Mouse (Mus musculus): ENCODE results near the gene Galnt15.
"Not testable (repeated sequence)": the region's sequence is repeated elsewhere in the genome, so short reads cannot be mapped to it uniquely, and the experiment has no call there.

The Galnt15 gene

DNA sequence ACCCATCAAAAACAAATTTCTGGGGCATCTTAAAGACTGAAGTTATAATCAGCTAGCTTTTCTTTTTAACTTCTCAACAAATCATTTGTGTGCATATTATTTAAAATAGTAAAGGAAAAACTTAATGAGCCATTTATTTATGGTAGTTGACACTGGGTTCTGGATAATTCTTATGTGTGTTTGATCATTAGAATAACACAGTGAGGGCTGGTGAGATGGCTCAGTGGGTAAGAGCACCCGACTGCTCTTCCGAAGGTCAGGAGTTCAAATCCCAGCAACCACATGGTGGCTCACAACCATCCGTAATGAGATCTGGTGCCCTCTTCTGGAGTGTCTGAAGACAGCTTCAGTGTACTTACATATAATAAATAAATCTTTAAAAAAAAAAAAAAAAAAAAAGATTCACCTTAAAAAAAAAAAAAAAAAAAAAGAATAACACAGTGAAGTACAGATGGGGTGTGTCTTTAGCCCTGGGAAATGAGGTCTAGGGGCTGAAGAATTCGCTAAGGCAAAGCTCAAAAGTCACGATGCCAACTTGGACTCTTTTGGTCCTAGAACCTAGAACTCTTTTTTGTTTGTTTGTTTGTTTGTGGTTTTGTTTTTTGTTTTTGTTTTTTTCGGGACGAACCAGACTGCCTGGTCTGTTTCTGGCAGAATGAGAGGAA is 58.9 kb downstream of the Galnt15 start:
- DNase-seq (ENCODE audit: low read depth, low spot score): not testable (repeated sequence)

DNA sequence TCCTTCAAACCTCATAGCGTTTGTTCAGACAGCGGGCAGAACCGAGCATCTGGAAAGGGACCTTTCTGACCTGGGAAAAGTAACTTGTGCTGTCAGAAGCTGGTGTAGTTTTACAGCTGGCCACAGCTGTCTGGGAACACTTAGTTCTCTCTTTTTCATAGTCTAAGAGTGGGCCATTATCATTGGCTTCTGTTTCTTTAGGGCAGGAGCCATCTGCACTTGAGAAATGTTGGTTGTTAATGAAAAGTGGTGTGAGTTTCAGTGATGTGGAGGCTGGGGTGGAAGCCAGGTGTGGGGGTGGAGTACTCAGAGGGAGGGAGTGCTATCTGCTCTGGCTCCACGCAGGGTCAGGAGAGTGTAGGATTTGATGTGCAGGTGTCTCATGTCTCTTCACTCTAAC is 62.3 kb downstream of the Galnt15 start:
- no peak for DNase-seq (ENCODE audit: low read depth, low spot score)

DNA sequence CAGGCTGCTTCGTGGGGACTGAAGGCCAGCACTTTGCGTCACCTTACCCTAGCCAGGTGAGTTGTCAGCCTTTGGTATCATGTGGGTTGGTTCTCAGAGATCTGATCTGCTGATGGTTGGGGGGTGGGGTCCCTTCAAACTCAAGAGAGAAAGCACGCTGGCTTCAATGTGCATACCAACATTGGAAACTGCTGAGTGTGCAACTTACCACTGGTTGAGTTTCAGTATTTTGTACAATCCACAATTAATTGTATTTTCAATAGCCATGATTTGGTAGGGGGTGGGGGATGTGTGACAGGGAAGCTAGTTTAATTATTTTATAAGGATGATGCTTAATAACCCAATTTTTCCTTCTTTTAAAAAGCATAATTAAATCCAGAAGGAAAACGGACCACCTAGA is 62.9 kb downstream of the Galnt15 start:
- DNase-seq (ENCODE audit: low read depth, low spot score): no peak

DNA sequence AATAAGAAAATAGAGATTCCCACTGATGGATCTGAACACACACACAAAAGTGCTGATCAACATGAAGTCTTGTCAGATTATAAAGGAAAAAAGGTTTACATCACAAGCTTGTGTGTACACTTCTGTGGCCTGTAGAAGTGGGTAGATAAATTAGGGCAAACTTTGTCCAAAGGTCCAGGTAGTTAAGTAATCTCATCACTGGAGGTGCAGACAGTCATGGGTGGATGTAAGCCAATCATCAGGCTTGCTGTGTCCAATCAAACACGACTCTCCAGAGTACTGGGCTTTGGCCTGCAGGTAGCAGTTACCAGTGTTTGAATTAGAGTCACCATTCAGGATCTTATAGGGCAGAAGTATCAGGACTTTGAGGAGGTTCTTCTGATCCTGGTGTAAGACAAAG is 64.2 kb downstream of the Galnt15 start:
- DNase-seq (ENCODE audit: low read depth, low spot score): no peak

DNA sequence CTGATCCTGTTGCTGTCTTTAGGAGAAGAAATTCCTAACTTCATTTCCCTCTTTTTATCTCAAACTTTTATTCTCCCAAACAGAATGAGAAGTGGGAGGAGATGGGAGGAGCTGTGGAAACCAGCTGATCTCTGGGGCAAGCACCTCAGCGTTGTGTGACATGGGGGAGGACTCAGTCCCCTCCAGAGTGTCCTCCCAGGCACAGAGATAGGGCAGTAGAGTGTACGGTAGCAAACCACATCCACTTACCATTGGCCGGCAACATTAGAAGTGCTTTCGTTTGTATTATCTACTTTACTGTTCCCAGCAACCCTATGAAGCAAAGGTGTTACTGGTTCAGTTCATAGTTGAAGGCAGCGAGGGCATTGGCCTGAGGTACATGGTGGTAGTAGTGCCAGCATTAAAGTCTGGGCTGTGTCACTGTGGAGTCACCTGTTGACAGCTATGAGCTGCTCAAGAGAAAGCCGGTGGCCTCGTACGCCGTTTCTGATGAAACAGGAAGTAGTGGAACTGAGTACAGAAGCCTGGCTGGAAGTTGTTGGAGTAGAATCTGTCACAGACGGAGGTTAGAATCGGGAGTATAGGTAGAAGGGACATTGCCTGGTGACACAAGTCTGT is 64.8 kb downstream of the Galnt15 start:
- DNase-seq (ENCODE audit: low read depth, low spot score): no peak

DNA sequence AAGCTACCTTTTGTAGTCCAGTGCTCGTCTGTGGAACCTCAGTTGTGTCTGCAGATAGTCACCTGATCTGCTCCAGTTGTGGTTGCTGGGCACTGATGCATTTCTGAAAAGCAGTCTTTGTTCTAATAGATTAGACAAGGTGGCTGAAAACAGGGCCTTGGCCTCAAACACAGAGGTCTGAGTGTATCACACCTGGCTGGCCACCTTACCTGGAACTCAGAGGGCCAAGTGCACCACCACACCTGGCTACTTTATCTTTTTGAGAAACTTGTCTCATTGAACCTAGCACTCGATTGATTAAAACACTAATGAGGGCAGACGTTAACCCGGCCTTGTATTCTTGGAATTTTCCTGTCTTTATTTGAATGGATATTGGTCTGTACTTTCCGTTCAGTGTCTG is 66.9 kb downstream of the Galnt15 start:
- no peak for DNase-seq (ENCODE audit: low read depth, low spot score)

DNA sequence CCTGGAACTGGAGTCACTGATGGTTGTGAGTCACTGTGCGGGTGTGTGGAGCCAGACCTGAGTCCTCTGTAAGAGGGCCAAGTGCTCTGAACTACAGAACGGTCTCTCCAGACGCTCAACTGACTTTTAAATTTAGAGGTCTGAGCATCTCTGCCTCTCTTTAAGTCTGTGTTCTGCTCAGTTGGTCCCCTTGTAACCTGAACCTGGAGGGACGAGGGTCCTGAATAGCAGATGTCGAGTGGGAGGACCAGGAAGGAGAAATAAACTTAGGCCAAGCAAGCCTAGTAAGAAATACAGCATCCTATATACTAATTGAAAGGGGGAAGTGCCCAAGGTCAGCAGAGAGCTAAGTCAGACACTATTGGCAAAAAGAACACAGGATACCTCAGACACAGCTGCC is 68.0 kb downstream of the Galnt15 start:
- DNase-seq (ENCODE audit: low read depth, low spot score): no peak

DNA sequence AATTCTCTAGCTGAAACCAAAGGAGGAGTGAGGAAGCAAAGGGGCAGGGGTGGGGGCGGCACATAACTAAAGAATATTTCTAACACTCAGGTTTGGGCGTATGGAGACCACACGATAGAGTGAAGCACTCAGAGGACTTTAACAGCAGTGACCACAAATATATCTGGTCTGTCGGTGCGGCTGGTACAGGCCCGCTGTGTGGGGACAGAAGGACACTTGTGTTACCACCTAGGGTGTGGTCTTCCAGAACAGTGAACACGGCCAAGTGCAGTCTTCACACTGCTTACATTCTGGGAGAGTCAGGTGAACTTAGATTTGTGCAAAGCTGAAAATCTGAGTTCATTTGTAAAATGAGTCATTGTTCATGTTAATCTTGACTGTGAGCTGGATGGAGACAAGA is 68.9 kb downstream of the Galnt15 start:
- no peak for DNase-seq (ENCODE audit: low read depth, low spot score)

DNA sequence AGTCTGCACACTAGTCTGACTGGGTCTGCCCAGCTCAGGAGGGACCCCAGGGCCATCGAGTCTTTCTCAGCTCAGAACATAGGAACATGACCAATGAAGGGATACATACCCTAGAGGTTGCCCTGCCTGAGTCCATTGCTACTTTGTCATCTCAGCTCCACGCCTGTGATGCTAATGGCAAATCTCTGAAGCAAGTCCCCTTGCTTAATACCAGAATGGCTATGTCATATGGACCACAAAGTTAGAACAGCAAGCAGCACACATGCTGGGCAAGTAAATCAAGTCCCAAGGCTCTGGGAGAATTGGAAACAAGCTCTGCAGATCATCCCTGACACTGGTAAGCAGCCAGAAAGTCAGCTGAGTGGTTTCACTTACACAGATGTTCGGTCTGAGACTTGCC is 70.2 kb downstream of the Galnt15 start:
- no peak for DNase-seq (ENCODE audit: low read depth, low spot score)

DNA sequence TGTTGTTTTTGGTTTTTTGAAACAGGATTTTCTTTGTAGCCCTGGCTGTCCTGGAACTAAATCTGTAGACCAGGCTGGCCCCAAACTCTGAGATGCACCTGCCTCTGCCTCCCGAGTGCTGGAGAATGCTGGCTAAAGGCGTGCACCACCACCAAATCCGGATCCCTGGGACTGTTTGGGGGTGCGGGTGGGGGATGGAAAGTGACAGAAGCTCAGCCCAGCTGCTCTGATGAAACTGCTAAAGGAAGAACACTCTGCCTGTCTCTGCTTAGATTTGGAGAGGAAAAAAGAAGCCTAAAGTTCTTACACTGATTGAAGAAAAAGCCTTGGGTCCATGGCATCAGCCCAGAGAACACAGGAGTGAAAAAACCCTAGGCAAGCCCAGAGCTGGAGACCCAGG is 74.8 kb downstream of the Galnt15 start:
- DNase-seq (ENCODE audit: low read depth, low spot score): no peak

DNA sequence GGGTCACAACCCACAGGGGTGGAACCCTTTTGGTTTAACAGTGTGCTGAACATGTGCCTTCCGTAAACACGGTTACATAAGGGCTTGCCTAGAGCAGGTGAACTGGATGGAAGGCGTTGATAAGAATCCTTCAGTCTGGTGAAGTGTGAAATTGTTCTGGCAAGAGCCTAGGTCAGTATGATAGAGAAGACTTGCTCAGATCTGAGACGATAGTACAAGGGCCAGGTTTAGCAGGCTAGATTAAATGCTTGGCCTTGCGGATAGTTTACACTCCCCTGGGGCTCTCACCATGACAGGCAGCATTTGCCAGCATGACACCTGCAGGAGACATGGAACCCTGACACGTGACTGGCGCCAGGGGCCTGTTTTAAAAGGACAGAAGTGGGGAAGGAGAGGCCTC is 76.9 kb downstream of the Galnt15 start:
- no peak for DNase-seq (ENCODE audit: low read depth, low spot score)

DNA sequence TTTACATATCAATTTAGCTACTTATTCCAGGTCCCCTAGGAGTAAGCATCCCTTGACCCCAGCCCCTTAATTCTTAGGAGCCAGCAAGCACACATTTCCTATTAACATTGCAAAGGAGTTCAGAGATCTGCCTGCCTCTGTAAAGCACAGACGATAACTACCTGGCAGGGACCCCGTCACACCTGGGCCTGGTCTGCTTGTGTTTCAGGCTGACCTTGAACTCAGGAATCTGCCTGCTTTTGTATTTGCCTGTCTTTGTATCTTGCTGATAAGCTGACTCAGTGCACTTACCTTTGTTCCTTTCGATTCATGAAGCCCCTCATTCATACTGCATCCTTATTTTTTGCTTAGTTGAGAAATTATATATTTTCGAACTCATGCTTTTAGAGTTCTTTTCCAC is 78.1 kb downstream of the Galnt15 start:
- no peak for DNase-seq (ENCODE audit: low read depth, low spot score)

Measured in retina, postnatal 7 days (tissue).